Mouse (Mus musculus) megakaryocyte-erythroid progenitor cell, adult 5-6 weeks (primary cell): ENCODE measurements around the gene Zfp689. TPM values are rescaled to one million over a fixed set of nuclear protein-coding genes. Genes with fewer than 3 reads are reported as not detected.
A peak's percentile ranks its signal among the peaks of the same experiment; 100 is the strongest.
"Not testable (repeated sequence)": the region's sequence is repeated elsewhere in the genome, so short reads cannot be mapped to it uniquely, and the experiment has no call there.

ENCODE experiments used
- ATAC-seq: replicated peaks from 2 replicates; pipeline ENCODE4 v1.8.0; 2016; ENCODE audit warnings: mild to moderate bottlenecking, inconsistent platforms; ENCODE audit not compliant: severe bottlenecking, poor library complexity, low FRiP score, low TSS enrichment
- total RNA-seq, 2 experiments: library from RNA; stranded (forward) in 1 of 2; stranded (reverse) in 1 of 2; fragments of 200-1000, 215-1000 nt in 1 of 2; fragments of >200 nt in 1 of 2; fragmentation: Nextera tagmentation in 1 of 2; gene quantifications; 2 replicates each; pipeline ENCODE4 v1.2.3; 2014 to 2017

The Zfp689 gene
- total RNA-seq, 2 experiments from 2014 or later = 2.0 to 3.6 TPM

DNA sequence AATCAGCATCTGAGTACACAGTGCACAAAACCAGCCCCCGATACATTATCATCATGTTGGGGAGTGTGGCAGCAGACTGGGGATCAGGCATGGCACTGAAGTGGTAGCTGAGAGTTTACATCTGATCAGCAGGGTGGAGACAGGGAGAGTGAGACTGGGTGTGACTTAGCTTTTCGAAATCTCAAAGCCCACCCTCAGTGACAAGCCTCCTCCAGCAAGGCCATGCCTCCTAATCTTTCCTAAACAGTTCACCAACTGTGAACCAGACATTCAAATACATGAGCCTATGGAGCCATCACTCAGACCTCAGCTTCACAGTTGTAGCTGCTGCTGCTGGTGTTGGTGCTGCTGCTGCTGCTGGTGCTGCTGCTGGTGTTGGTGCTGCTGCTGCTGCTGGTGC lies 37.5 kb downstream of the Zfp689 start:
- peak; percentile 55; the same call in 1 of the 2 replicates for ATAC-seq

DNA sequence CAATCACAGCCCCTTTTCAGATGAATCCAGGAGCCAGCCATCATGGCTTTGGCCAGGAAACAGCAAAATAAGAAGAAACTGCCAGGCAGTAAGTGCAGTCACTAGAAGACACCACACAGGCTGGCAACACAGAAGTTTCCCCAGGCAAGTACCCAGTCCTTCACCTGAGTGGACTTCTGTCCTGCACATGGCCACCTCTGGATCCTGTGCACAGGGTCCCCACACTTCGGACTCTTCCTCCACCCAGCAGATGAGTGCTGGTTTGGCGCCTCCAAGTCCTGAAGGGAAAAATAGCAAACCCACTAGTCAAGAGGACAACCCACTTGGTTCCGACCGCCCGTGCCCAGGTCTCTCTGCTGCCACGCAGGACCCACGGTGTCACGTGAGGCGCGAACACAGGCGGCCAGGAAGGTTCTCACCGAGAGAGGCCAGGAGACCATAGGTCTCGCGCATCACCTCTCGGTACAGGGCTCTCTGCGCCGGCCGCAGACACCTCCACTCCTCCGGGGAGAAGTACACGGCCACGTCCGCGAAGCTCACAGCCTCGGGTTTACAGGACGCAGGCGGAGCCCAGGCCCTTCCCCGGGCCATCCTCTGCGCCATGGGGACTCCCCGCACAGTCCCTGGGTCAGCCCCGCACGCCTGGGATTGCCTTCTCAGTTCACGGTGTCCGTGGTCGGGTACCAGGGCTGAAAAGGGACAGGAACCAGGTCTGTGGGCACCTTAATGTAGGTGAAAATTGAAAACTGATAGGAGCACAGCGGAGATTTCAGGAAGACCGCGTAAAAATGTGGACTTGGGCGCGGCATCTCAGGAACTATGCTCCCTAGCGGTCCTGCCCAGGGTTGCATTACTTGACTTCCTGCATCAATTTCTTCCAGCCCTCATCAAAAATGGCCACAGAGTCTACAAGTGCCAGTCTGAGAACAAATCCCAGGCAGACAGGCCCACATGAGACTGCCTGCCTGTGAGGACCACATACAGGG lies 42.7 kb downstream of the Zfp689 start, which contains the start of gene Zfp764:
TSS of gene Zfp764 (minus strand) at position 821 of the 986 bp plus-strand sequence.
- ATAC-seq = peak; percentile 83

DNA sequence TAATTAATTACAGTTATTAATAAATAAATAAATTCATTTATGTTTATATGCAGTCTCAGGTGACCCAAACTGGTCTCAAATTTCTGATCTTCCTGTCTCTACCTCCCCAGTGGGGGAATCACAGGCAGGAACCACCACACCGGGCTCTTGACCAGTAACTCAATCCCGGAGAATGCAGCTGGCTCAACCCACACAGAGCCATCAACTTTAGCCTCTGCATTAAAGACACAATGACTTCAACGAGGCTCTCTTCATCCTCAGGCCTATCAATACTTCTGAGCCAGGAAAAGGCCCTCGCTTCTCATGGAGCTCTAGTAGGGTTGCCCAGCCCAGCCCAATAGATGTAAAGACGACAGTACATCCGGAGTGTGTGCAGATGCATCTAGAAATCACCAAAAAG lies 44.9 kb downstream of the Zfp689 start:
- not testable (repeated sequence) for ATAC-seq

DNA sequence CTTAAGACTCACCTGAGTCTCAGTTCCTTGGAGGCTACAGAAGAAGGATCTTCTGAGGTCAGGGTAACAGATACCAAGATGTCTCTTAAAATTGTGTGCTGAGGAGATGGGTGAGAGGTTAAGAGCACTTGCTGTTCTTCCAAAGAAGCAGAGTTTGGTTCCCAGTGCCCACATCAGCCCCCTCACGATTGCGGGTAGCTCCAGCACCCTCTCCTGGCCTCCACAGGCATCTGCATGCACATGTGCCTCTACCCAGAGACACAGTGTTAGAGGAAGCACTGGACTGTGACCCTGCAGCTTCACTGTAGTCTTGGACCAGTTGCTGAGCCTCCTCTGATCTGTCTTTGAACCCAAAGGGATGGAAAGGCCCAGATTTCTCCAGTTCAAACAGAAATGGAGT lies 46.0 kb downstream of the Zfp689 start:
- peak; percentile 58; the same call in 1 of the 2 replicates for ATAC-seq

DNA sequence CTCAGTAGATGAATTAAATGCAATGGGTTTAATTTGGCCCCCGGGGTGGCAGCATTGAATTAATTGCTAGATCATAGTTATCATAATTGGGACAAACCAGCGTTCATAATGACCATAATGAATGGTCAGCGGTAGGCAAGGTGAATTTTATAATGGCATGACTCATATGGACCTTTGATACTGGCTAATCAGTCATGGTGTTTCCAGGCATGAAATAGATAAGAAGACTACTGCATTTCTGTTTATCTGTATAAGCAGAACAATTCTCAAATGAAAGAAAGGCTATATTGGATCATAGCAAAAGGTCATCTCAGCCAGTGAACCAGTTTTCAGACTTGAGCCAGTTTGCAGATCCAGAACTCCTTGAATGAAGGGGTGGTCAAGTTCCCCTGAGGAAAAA lies 48.6 kb downstream of the Zfp689 start:
- ATAC-seq = no peak

DNA sequence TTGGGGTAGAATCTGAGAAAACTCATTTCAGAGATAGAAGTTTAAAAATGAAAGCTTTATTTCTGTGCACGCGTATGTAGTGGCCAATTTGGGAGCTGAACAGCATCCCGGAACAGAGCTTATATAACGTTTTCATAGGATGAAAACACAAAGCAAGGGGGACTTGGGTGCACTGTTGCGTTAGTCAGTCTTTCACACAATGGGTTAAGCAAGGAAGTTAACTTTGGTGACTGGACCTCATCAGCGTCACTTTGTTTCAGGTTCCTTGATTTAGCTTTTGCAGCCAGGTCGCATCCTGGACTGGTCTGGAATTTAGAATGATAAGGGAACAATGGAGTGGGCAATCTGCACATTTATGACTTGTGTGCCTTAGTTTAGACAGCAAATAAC lies 55.0 kb downstream of the Zfp689 start:
- ATAC-seq = no peak

DNA sequence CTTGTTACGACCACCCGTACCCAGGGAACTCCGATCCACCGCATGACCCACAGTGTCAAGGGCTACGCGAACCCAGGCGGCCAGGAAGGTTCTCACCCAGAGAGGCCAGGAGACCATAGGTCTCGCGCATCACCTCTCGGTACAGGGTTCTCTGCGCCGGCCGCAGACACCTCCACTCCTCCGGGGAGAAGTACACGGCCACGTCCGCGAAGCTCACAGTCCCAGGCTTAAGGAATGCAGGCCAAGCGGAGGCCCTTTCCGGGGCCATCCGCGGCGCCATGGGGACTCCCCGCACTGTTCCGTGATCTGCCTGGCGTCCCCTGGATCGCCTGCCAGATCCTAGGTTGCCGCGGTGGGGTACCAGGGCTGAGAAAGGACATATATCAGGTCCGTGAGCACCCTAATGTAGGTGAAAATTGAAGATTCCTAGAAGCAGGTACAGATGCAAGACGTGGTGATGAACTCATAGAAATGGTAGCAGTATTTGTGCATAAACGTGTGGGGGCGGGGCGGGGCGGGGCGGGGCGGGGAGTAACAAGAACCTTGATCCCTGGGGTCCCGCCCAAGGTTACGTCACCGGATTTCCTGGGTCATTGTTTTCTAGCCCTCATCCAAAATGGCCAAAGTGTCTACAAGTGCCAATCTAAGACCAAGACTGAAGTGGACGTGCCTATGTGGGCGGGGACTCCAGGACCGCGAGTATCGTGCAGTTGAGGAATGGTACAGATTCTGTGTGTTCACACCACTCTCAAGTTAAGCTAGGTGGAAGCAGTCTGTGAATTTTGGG lies 55.6 kb downstream of the Zfp689 start, which contains the start of gene E430018J23Rik:
TSS of gene E430018J23Rik (minus strand) at position 473 of the 787 bp plus-strand sequence.
- peak; percentile 92 for ATAC-seq

DNA sequence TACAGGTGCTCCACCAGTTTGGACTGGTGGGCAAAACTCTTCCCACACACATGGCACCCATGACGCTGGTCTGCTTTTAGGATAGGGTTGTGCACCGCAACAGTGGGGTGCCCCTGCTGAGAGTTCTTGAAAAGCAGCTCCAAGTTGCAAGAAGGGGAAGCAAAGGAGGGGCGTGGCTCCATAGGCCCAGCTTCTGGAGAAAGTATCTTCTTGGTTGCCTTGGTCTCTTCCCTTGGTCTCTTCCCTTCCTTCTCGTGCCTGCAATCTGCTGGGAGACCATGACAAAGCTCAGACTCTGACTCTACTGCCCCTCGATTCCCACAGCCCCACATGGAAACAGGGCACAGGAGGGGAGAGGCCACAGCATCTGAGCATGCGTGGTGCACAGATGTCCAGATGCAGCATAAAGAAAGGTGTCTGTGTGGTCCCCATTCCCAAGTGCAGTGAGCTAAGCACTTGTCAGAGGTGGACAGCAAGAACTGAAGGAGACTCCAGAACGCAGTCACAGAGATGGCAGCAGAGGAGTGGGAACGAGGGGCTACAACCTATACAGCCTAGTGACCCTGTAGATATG lies 56.6 kb downstream of the Zfp689 start:
- ATAC-seq = no peak

Other genes starting within 250 kb of the Zfp689 start
- gene Tbc1d10b, start 240.7 kb downstream of the Zfp689 start, total RNA-seq (2014; fragmentation: Nextera tagmentation) = 25.5 and 35.8 TPM in 2 replicates
- 23.9 and 41.0 TPM in 2 replicates for gene Tbc1d10b, start 240.7 kb downstream of the Zfp689 start, total RNA-seq (2017)
- 36.1 and 48.6 TPM in 2 replicates for gene Mylpf, start 240.3 kb downstream of the Zfp689 start, total RNA-seq (2014; fragmentation: Nextera tagmentation)
- 22.2 and 30.8 TPM in 2 replicates for gene Mylpf, start 240.3 kb downstream of the Zfp689 start, total RNA-seq (2017)
- 17.0 and 18.3 TPM in 2 replicates for gene Zfp553, start 216.1 kb downstream of the Zfp689 start, total RNA-seq (2014; fragmentation: Nextera tagmentation)
- gene Zfp553, start 216.1 kb downstream of the Zfp689 start, total RNA-seq (2017) = 22.7 and 31.7 TPM in 2 replicates
- gene Sept1, start 216.0 kb downstream of the Zfp689 start, total RNA-seq (2014; fragmentation: Nextera tagmentation) = 41.3 and 47.7 TPM in 2 replicates
- gene Sept1, start 216.0 kb downstream of the Zfp689 start, total RNA-seq (2017) = 24.8 and 25.5 TPM in 2 replicates
- gene Zfp771, start 204.9 kb downstream of the Zfp689 start, total RNA-seq (2014; fragmentation: Nextera tagmentation) = 15.1 and 16.6 TPM in 2 replicates
- gene Zfp771, start 204.9 kb downstream of the Zfp689 start, total RNA-seq (2017) = 13.6 and 14.1 TPM in 2 replicates
- gene Dctpp1, start 188.4 kb downstream of the Zfp689 start, total RNA-seq (2014; fragmentation: Nextera tagmentation) = 61.0 and 138 TPM in 2 replicates
- 44.5 and 48.2 TPM in 2 replicates for gene Dctpp1, start 188.4 kb downstream of the Zfp689 start, total RNA-seq (2017)
- 61.7 and 74.2 TPM in 2 replicates for gene Sephs2, start 175.1 kb downstream of the Zfp689 start, total RNA-seq (2014; fragmentation: Nextera tagmentation)
- gene Sephs2, start 175.1 kb downstream of the Zfp689 start, total RNA-seq (2017) = 115 and 130 TPM in 2 replicates
- 5.5 and 11.4 TPM in 2 replicates for gene Itgal, start 152.9 kb downstream of the Zfp689 start, total RNA-seq (2014; fragmentation: Nextera tagmentation)
- 2.6 and 4.6 TPM in 2 replicates for gene Itgal, start 152.9 kb downstream of the Zfp689 start, total RNA-seq (2017)
- 3.5 and 8.4 TPM in 2 replicates for gene Zfp768, start 103.6 kb downstream of the Zfp689 start, total RNA-seq (2014; fragmentation: Nextera tagmentation)
- 3.0 and 4.4 TPM in 2 replicates for gene Zfp768, start 103.6 kb downstream of the Zfp689 start, total RNA-seq (2017)
- gene Zfp747, start 73.1 kb downstream of the Zfp689 start, total RNA-seq (2014; fragmentation: Nextera tagmentation) = 7.7 and 8.3 TPM in 2 replicates
- 4.0 and 10.9 TPM in 2 replicates for gene Zfp747, start 73.1 kb downstream of the Zfp689 start, total RNA-seq (2017)
- 2.3 and 4.0 TPM in 2 replicates for gene 9130019O22Rik, start 62.0 kb downstream of the Zfp689 start, total RNA-seq (2014; fragmentation: Nextera tagmentation)
- gene 9130019O22Rik, start 62.0 kb downstream of the Zfp689 start, total RNA-seq (2017) = 3.6 and 4.8 TPM in 2 replicates
- 3.1 and 8.6 TPM in 2 replicates for gene E430018J23Rik, start 55.5 kb downstream of the Zfp689 start, total RNA-seq (2014; fragmentation: Nextera tagmentation)
- 7.8 TPM in 2 replicates for gene E430018J23Rik, start 55.5 kb downstream of the Zfp689 start, total RNA-seq (2017)
- gene Zfp764, start 42.3 kb downstream of the Zfp689 start, total RNA-seq (2014; fragmentation: Nextera tagmentation) = 1.8 and 6.5 TPM in 2 replicates
- gene Zfp764, start 42.3 kb downstream of the Zfp689 start, total RNA-seq (2017) = 3.7 and 4.2 TPM in 2 replicates
- 6.9 and 14.9 TPM in 2 replicates for gene Zfp688, start 27.1 kb downstream of the Zfp689 start, total RNA-seq (2014; fragmentation: Nextera tagmentation)
- gene Zfp688, start 27.1 kb downstream of the Zfp689 start, total RNA-seq (2017) = 6.8 and 11.2 TPM in 2 replicates
- gene Prr14, start 10.5 kb upstream of the Zfp689 start, total RNA-seq (2014; fragmentation: Nextera tagmentation) = 76.2 and 109 TPM in 2 replicates
- 33.1 and 34.2 TPM in 2 replicates for gene Prr14, start 10.5 kb upstream of the Zfp689 start, total RNA-seq (2017)
- 86.2 and 111 TPM in 2 replicates for gene Fbrs, start 30.0 kb upstream of the Zfp689 start, total RNA-seq (2014; fragmentation: Nextera tagmentation)
- 11.8 and 17.7 TPM in 2 replicates for gene Fbrs, start 30.0 kb upstream of the Zfp689 start, total RNA-seq (2017)
- gene Srcap, start 62.8 kb upstream of the Zfp689 start, total RNA-seq (2014; fragmentation: Nextera tagmentation) = 126 and 170 TPM in 2 replicates
- 21.9 and 22.7 TPM in 2 replicates for gene Srcap, start 62.8 kb upstream of the Zfp689 start, total RNA-seq (2017)
- 30.3 and 58.3 TPM in 2 replicates for gene Gm42715, start 70.4 kb upstream of the Zfp689 start, total RNA-seq (2014; fragmentation: Nextera tagmentation)
- gene Gm42715, start 70.4 kb upstream of the Zfp689 start, total RNA-seq (2017) = 7.4 and 8.8 TPM in 2 replicates
- not detected in 2 replicates for gene Tmem265, start 112.2 kb upstream of the Zfp689 start, total RNA-seq (2014; fragmentation: Nextera tagmentation)
- 3.4 TPM in 1 of 2 replicates, not detected in the other for gene Tmem265, start 112.2 kb upstream of the Zfp689 start, total RNA-seq (2017)
- gene Phkg2, start 124.2 kb upstream of the Zfp689 start, total RNA-seq (2014; fragmentation: Nextera tagmentation) = 43.0 and 59.6 TPM in 2 replicates
- 21.1 and 30.5 TPM in 2 replicates for gene Phkg2, start 124.2 kb upstream of the Zfp689 start, total RNA-seq (2017)
- 6.1 TPM in 1 of 2 replicates, not detected in the other for gene Ccdc189, start 139.4 kb upstream of the Zfp689 start, total RNA-seq (2014; fragmentation: Nextera tagmentation)
- 0.38 and 6.8 TPM in 2 replicates for gene Ccdc189, start 139.4 kb upstream of the Zfp689 start, total RNA-seq (2017)
- gene Rnf40, start 139.6 kb upstream of the Zfp689 start, total RNA-seq (2014; fragmentation: Nextera tagmentation) = 45.6 and 48.7 TPM in 2 replicates
- gene Rnf40, start 139.6 kb upstream of the Zfp689 start, total RNA-seq (2017) = 35.1 and 37.9 TPM in 2 replicates
- 7.2 and 7.8 TPM in 2 replicates for gene Zfp629, start 166.6 kb upstream of the Zfp689 start, total RNA-seq (2014; fragmentation: Nextera tagmentation)
- gene Zfp629, start 166.6 kb upstream of the Zfp689 start, total RNA-seq (2017) = 3.4 and 9.1 TPM in 2 replicates